Mouse (Mus musculus): ENCODE results near the gene Kif7. TPM values are rescaled to one million over a fixed set of nuclear protein-coding genes. Genes with fewer than 3 reads are reported as not detected.
A peak's percentile ranks its signal among the peaks of the same experiment; 100 is the strongest.

Gene Kif7
- total RNA-seq, 2 experiments from 2014 or later = 2.7 to 3.6 TPM

- peak; percentile 66 for DNase-seq
Observed at GRCm38 (mm10) chr7:79721386-79721977, 6.0 kb upstream of the Kif7 start.

DNA sequence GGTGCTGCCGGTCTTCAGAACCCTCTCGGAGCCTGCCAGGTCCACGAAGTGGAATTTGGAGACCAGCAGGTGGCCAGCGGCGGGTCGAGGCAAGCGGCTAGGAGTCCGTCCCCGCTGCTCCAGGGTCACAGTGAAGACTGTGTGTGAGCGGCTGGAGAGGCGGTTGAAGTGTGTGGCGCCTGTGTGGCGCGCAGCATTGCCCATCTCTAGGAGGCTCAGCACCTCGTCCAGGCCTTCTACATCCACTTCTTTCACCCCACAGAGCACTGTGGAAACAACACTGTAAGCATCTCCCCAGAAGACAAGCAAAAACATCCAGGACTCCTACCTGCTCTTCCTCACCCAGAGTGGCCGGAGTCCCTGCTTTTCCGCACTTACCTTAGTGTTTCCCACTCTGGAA lies 4.7 kb downstream of the Kif7 start:
- DNase-seq = no peak

DNA sequence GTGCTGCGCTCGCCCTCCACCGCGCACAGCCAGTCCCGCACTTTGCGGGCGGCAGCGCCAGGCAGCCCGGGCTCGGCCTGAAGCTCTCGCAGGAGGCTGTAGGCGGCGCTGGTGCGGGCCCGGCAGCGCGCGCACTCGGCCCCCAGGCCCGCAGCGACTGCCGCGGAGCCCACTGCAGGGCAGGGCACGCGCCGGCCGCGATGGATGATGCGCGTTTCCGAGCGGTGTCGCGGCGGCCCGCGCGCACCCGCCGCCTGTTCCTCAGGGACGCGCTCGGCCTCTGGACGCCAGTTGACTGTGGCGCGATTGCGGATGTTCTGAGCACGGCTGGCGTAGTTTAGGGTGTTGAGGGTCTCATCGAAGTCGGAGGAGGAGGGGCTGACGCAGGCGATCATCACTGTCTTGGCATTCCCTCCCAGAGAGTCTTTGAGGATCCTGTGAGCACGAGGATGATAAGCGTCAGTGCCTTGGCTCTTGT lies 5.4 kb downstream of the Kif7 start:
- DNase-seq = no peak

DNA sequence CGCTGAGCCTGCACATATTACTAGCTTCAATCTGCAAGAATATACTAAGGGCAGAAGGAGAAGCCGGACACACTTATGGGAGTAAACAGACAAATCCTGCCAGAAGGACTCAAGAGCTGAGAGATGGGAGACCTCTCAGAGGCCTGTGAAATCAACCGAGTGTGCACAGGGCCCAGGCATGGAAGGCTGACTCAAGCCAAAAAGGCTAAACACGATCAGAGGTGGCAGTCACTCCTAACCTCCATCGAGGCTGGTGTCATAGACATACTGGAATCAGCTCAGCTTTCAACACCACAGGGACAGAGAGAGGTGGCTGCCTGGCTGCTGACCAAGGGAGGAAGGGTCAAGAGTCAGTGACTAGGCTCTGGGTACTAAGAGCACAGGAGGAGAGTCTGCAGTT lies 10.3 kb downstream of the Kif7 start:
- no peak for DNase-seq

GRCm38 (mm10) chr7:79702755-79703154 lies 12.8 kb downstream of the Kif7 start:
- no peak for DNase-seq

DNA sequence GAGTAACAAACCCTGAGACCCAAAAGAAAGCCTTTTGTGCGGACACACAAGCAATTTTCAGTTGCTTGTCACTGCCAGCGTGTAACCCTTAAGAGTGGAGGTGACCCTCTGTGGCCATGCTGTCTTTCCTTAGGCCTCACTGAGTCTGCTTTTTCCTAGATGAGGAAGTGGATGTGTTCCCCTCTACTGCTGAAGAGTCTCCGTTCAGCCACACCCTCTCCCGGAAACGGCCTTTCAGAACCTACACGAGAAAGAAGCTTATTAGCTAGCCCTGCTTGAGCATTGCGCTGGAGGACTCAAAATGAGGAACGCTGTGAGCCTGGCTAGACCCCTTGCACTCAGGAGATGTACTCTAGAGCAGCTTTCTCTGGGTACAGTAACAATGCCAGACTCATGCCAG lies 19.0 kb downstream of the Kif7 start:
- DNase-seq = no peak

DNA sequence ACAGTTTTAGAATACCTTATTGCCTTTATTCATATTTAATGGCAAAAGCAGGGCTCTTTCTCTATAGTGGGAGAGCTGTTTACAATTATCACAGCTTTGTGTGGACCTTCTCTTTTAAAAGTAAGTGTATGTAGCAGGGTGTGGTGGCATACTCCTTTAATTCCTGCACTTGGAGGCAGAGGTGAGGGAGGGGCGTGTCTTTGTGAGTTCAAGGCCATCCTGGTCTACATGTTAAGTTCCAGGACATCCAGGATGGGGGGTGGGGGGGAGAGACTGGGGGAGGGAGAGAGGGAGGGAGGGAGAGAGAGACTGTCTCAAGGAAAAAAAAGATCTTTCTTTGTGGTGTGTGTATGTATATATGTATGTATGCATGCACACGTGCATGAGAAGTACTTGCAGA lies 35.3 kb downstream of the Kif7 start:
- no peak for DNase-seq

- DNase-seq = no peak
Observed at GRCm38 (mm10) chr7:79679186-79679585, 36.3 kb downstream of the Kif7 start.

DNA sequence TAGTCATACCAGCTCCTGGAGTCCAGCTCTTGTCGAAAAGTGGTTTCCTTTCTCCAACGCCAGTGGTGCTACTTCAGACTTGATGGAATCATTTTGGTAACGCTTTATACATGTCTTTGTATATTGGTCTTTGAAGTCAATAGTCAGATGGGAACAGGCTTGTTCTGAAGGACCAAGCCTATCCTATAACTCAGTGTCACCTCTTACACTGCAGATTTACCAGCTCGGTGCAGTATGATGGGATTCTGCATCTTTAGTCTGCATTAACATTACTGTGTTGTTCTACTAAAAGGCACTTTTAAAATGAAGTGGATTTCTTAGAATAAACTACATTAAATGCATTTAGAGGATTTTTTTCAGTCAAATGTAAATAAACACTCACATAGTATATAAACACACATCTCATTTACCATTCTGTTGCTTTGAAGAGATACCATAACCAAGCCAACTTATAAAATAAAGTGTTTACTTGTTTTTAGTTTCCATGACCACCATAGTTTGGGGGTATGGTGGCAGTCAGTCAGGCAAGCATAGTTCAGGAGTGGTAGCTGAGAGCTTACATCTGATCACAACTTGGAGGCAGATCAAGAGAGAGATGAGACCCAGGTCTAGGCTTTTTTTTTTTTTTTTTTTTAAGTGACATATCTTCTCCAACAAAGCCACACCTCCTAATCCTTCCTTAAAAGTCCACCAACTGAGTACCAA lies 44.5 kb downstream of the Kif7 start:
- DNase-seq = no peak

DNA sequence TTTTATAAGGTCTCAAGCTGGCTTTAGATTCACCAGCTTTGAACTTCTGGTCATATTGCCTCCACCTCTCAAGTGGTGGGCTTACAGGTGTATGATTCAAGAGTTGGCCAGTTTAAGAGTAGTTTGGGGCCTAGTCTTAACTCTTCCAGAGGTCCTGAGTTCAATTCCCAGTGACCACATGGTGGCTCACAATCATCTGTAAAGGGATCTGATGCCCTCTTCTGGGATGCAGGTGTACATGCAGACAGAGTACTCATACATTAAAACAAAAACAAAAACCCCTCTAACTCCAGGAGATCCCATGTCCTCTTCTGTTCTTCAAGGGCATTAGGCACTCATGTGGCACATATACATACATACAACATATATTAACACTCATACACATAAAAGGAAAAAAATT lies 48.8 kb downstream of the Kif7 start:
- no peak for DNase-seq

- DNase-seq = no peak
Observed at GRCm38 (mm10) chr7:79661253-79661890, 54.1 kb downstream of the Kif7 start.

DNA sequence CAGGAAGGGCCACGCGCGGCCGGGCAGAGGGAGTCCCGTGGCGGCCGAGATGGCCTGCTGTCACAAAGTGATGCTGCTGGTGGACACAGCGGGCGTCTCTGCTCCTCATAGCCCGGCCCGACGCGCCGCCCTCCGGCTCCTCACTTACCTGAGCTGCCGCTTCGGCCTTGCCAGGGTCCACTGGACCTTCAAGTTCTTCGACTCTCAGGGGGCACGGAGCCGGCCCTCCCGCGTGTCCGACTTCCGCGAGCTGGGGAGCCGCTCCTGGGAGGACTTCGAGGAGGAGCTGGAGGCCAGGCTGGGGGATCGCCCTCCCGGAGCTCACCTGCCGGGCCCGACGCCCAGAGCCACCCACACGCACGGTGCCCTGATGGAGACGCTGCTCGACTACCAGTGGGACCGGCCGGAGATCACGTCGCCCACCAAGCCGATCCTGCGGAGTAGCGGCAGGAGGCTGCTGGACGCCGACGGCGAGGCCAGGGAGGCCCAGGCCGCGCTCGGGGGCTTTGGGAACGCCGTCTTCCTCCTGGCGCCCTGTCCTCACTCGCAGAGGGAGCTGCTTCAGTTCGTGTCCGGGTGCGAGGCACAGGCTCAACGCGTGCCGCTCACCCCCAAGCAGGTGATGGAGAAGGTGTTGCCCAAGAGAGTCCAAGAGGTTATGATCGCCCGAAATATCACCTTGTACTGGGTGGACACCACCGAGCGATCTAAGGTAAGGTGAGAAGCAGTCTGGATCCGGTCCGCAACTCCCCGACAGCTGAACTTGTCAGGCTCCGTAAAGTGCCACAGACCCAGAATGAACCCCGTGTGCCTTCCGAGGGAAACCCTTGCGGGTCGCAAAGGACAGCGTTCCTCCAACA lies 55.0 kb downstream of the Kif7 start:
- DNase-seq = peak; percentile 20

GRCm38 (mm10) chr7:79659578-79660290 lies 55.8 kb downstream of the Kif7 start, which contains the start of gene Ticrr:
Gene Ticrr, plus strand, starts transcription at chr7:79660196.
- peak; percentile 94 for DNase-seq

- no peak for DNase-seq
Observed at GRCm38 (mm10) chr7:79654586-79654985, 60.9 kb downstream of the Kif7 start.

- no peak for DNase-seq
Observed at GRCm38 (mm10) chr7:79654185-79654584, 61.3 kb downstream of the Kif7 start.

- peak; percentile 53 for DNase-seq
Observed at GRCm38 (mm10) chr7:79649005-79649404, 66.5 kb downstream of the Kif7 start.

Other genes starting within 250 kb of the Kif7 start
- gene Polg, start 249.4 kb downstream of the Kif7 start, total RNA-seq (2021) = 10 to 100 TPM; 36.6 to 44.9 TPM
- not detected for gene Rhcg, start 98.1 kb downstream of the Kif7 start, total RNA-seq (2021)
- gene Ticrr, start 55.5 kb downstream of the Kif7 start, total RNA-seq (2021) = 1 to 10 TPM; 1.3 to 2.1 TPM
- gene Plin1, start 17.2 kb upstream of the Kif7 start, total RNA-seq (2021) = 10 to 100 TPM; 13.8 to 14.5 TPM
- 1 to 10 TPM; 3.9 to 4.2 TPM for gene Pex11a, start 27.4 kb upstream of the Kif7 start, total RNA-seq (2021)
- under 1 TPM in 1 of 2 experiments, not detected in 1; 0.11 TPM for gene Wdr93, start 27.4 kb upstream of the Kif7 start, total RNA-seq (2021)
- gene Mesp1, start 78.1 kb upstream of the Kif7 start, total RNA-seq (2021) = not detected
- gene Mesp2, start 95.0 kb upstream of the Kif7 start, total RNA-seq (2021) = under 1 TPM in 1 of 2 experiments, not detected in 1; 0.19 TPM
- 10 to 100 TPM; 11.8 to 22.7 TPM for gene Anpep, start 145.3 kb upstream of the Kif7 start, total RNA-seq (2021)
- gene Ap3s2, start 204.9 kb upstream of the Kif7 start, total RNA-seq (2021) = 10 to 100 TPM; 20.6 to 21.9 TPM
- gene Arpin, start 219.6 kb upstream of the Kif7 start, total RNA-seq (2021) = 1 to 10 TPM; 8.1 to 9.2 TPM